Mouse (Mus musculus) hindbrain, embryonic 11.5 days (tissue): ENCODE results near the gene Mrnip. TPM values are rescaled to one million over a fixed set of nuclear protein-coding genes. Genes with fewer than 3 reads are reported as not detected.

Experiments
- ATAC-seq: fragments of 200-750 bp; cut with Nextera tagmentation; 2 replicates; pipeline ENCODE4 v1.8.0; 2017; ENCODE audit warnings: mild to moderate bottlenecking, moderate TSS enrichment, moderate library complexity; ENCODE audit not compliant: low FRiP score
- DNase-seq: peaks from one replicate; pipeline ENCODE4 v3.0.0-alpha.2; 2015; ENCODE audit warnings: low spot score
- H3K27ac ChIP-seq: fragments of 300-500 bp; sonication (generic); 2 replicates; pipeline ENCODE4 v1.5.1; 2014; ENCODE audit warnings: mild to moderate bottlenecking, low read depth, low read length
- H3K27me3 ChIP-seq: fragments of 300-500 bp; sonication (generic); 2 replicates; pipeline ENCODE4 v1.6.1; 2014; ENCODE audit warnings: mild to moderate bottlenecking, low read length, moderate library complexity, mixed read lengths; ENCODE audit not compliant: control insufficient read depth, insufficient read depth
- H3K36me3 ChIP-seq: fragments of 300-500 bp; sonication (generic); 2 replicates; pipeline ENCODE4 v1.6.1; 2014; ENCODE audit warnings: mild to moderate bottlenecking, low read length, moderate library complexity, mixed read lengths; ENCODE audit not compliant: control insufficient read depth, insufficient read depth
- H3K4me1 ChIP-seq: fragments of 300-500 bp; sonication (generic); replicated peaks from 2 replicates; pipeline ENCODE4 v1.6.1; 2014; ENCODE audit warnings: low read length, mixed read lengths; ENCODE audit not compliant: control insufficient read depth, insufficient read depth
- H3K4me2 ChIP-seq: fragments of 300-500 bp; sonication (generic); replicated peaks from 2 replicates; pipeline ENCODE4 v1.6.1; 2014; ENCODE audit warnings: mild to moderate bottlenecking, low read depth, low read length
- H3K4me3 ChIP-seq: fragments of 300-500 bp; sonication (generic); 2 replicates; pipeline ENCODE4 v1.5.1; 2014; ENCODE audit warnings: low read depth, low read length
- H3K9ac ChIP-seq: fragments of 300-500 bp; sonication (generic); 2 replicates; pipeline ENCODE4 v1.6.1; 2014; ENCODE audit warnings: low read depth, low read length
- H3K9me3 ChIP-seq: fragments of 300-500 bp; sonication (generic); 2 replicates; pipeline ENCODE4 v1.6.1; 2016; ENCODE audit warnings: low read length; ENCODE audit not compliant: control insufficient read depth
- WGBS: fragments of 180-500 bp; shearing (Covaris S2); extraction: QIAGEN DNeasy Blood & Tissue Kit; methylation state at CpG from one replicate; pipeline ENCODE4 v1.1.7; 2014; 5-methylcytosine and 5-hydroxymethylcytosine counted together
- polyA plus RNA-seq: library from polyadenylated mRNA; unstranded; fragments of >200 nt; fragmentation: Nextera tagmentation; extraction: Ambion mirVana; gene quantifications from 2 replicates; pipeline ENCODE4 v1.2.1, GENCODE M21; 2014

Gene Mrnip
- polyA plus RNA-seq, 1 experiment from 2014 or later = 22.4 TPM

DNA sequence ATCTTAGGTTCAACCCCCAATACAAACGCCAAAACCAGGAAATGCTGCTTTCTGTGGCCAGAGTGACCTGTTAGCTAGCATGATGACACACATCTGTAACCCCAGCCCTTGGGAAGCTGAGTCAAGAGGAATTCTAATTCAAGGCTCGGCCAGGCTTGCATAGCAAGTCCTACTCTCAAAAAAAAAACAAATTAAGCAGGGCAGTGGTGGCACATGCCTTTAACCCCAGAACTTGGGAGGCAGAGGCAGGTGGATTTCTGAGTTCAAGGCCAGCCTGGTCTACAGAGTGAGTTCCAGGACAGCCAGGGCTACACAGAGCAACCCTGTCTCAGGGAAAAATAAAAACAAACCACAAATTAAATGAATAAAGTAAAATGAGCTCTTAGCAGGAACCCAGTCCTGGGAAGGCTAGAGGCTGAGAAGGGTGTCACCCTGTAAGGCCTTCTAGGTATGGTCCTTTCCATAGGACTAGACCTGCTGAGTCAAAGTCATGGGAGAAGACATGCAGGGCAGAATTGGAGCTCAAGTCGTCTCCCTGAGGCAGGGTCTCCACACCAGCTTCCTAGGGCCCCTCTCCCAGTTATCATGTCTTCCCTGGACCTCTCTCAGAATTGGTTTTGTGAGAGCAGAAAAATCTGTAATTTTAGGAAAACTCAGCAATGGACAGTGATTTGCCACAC, 38.0 kb downstream of the Mrnip start:
- no peak for DNase-seq
- no peak for ATAC-seq
- 70% methylated on average over 3 of the region's 3 CpGs for WGBS
- Histone ChIP-seq H3K9me3 (no peaks in the 10 kb centered on the region), H3K27me3 (no peaks in the 10 kb centered on the region), H3K4me2 (no peak overlapping the region), H3K36me3 (0 out of 2 replicates have a peak, but pooled peaks cover 1% of the 10 kb centered on the region), H3K27ac (no peak overlapping the region), H3K9ac (no peak overlapping the region), H3K4me3 (no peak overlapping the region), H3K4me1 (no peaks in the 10 kb centered on the region)

DNA sequence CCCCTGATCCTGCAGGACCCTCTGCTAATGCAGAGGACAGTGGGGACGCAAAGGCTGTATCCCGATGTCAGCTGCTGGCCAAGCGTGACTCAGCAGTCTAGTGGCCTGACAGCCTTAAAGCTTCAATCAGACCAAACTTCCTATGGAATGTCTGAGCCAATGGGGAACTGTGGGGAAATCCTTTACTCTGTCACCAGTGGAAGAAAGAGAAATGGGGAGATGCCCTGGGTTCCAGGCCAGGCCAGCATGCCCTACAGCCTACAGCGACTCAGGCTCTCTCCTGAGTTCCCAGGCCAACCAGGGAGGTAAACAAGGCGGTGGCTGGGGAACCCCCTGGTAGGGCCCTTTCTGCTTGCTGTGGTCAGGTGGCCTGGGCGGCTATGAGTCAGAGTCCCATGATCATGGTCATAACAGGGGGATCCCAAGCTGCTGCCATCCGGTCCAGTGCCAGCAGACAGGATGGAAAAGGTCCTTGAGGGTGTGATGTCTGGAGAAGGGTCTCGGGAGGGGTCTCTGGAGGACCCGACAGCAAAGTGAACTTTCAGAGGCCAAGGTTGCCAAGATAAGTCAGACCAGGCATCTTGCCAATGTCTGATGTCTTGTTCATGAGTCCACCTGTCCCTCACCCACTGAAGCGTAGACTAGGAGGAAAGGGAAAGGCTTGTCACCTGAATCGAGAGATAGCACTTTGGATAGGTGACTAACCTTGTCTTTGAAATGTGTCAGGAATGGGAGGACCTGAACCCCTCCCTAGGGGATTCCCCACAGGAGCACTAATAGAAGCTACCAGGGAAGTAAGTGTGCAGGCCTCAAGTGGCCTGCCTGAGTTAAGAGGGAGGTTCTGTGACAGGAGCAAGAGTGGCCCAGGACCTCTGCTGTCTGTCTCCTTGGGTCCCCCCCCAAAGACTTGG, 38.9 kb downstream of the Mrnip start:
- WGBS = 71% methylated on average over 11 of the region's 11 CpGs
- no peaks in the 10 kb centered on the region for H3K36me3 ChIP-seq
- ATAC-seq = no peak
- no peak overlapping the region for H3K4me3 ChIP-seq
- no peaks in the 10 kb centered on the region for H3K27me3 ChIP-seq
- H3K9ac ChIP-seq = no peak overlapping the region
- no peaks in the 10 kb centered on the region for H3K9me3 ChIP-seq
- H3K27ac ChIP-seq = no peak overlapping the region
- no peak overlapping the region for H3K4me2 ChIP-seq
- H3K4me1 ChIP-seq = no peaks in the 10 kb centered on the region
- DNase-seq = no peak

DNA sequence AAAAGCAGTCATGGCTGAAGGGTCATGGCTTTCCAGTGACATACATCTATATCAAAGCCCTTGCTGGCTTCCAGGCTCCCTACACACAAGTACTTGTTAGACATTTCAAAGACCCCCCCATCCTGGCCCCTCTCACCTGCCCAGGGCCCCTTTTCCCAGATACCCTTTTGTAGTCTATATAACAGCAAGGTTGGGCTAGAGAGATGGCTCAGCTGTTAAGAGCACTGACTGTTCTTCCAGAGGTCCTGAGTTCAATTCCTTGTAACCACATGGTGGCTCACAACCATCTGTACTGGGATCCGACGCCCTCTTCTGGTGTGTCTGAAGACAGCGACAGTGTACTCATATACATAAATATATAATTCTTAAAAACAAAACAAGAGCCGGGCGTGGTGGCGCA, 40.4 kb downstream of the Mrnip start:
- 95% methylated on average over 6 of the region's 6 CpGs for WGBS
- ATAC-seq = no peak

DNA sequence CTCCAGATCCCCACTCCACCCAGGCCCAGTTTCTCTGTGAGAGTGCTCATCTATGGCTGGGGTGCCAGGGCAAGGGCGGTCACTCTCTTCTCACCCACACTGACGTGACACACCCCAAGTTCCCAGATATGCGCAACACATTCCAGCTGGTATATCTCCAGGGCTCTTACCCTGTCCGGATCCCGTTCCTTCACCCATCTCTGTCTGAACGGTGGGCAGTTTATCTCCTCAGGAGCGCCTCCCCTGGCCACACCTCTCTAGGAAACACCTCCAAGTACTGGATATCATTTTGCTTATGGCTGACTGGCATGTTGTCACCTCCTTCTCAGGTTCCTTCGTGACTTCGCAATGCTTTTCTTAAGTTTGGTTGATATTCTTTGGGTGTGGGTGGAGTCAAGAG, 41.4 kb downstream of the Mrnip start:
- Histone ChIP-seq H3K4me2 (no peak overlapping the region), H3K9ac (no peak overlapping the region), H3K4me1 (no peaks in the 10 kb centered on the region), H3K36me3 (no peaks in the 10 kb centered on the region), H3K9me3 (no peaks in the 10 kb centered on the region), H3K4me3 (no peak overlapping the region), H3K27me3 (no peaks in the 10 kb centered on the region), H3K27ac (no peak overlapping the region)
- WGBS = 21% methylated on average over 9 of the region's 9 CpGs
- DNase-seq (no peak), ATAC-seq (no peak)

More for the DNA sequence above, 40.4 kb downstream of the Mrnip start:
- no peak for DNase-seq
- Histone ChIP-seq H3K4me1 (no peaks in the 10 kb centered on the region), H3K27ac (no peak overlapping the region), H3K4me3 (no peak overlapping the region), H3K36me3 (no peaks in the 10 kb centered on the region), H3K27me3 (no peaks in the 10 kb centered on the region), H3K9ac (no peak overlapping the region), H3K4me2 (no peak overlapping the region), H3K9me3 (no peaks in the 10 kb centered on the region)

DNA sequence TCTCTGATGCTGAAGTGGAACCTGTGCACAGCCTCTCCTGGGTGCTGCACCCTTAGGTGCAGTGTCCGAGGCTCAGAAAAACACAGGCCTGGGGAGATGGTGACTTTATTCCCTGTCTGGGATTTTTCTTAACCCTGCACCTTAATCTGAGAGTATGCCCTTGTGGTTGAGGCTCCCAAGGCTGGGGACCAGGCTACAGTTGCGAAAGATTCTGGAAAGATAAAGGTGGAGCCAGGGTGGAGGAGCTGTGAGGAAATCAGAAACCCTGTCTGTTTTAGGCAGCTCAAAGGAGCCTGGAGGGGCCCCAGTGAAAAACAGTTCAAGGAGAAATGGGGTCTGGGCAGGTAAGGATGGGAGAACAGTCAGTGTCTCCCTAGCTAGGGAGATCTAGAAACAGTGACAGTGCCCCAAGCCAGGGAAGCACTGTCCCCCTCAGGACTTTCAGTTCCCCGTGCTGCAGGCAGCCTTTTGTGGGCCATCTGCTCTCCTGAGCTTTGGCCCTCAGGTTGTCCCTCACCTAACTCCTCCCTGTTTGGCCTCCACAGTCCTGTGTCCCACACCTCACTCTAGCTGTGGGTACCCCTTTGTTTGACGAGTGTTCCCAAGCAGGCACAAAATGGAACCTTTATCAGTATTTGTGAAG, 42.6 kb downstream of the Mrnip start:
- Histone ChIP-seq H3K4me2 (no peak overlapping the region), H3K4me3 (no peak overlapping the region), H3K36me3 (no peaks in the 10 kb centered on the region), H3K9me3 (no peaks in the 10 kb centered on the region), H3K27ac (no peak overlapping the region), H3K27me3 (no peaks in the 10 kb centered on the region), H3K9ac (no peak overlapping the region), H3K4me1 (no peaks in the 10 kb centered on the region)
- DNase-seq (no peak), ATAC-seq (no peak)
- WGBS = 65% methylated on average over 4 of the region's 4 CpGs

DNA sequence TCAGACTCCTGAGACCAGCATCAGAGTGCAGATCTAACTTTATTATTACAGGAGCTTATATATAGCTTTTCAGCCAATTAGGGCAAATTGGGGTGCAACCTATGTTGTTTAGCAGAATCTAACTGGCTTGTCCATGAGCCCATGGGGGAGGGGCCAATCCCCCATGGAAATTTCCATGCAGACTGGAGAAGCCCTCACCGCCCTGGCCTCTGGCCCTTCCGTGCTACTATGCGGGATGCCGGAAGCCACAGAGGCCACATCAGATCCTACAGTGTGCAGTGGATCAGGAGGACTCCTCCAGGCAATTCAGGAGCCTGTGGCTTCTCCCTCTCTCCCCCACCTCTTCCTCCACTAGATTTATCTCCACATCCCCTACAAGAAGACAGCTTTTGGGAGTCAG, 43.6 kb downstream of the Mrnip start:
- H3K4me3 ChIP-seq = no peak overlapping the region
- ATAC-seq (no peak), DNase-seq (no peak)
- WGBS = 48% methylated on average over 4 of the region's 4 CpGs
- H3K27ac ChIP-seq = no peak overlapping the region
- H3K9ac ChIP-seq = no peak overlapping the region
- no peak overlapping the region for H3K4me2 ChIP-seq
- no peaks in the 10 kb centered on the region for H3K9me3 ChIP-seq
- no peaks in the 10 kb centered on the region for H3K36me3 ChIP-seq
- no peaks in the 10 kb centered on the region for H3K4me1 ChIP-seq
- no peaks in the 10 kb centered on the region for H3K27me3 ChIP-seq

DNA sequence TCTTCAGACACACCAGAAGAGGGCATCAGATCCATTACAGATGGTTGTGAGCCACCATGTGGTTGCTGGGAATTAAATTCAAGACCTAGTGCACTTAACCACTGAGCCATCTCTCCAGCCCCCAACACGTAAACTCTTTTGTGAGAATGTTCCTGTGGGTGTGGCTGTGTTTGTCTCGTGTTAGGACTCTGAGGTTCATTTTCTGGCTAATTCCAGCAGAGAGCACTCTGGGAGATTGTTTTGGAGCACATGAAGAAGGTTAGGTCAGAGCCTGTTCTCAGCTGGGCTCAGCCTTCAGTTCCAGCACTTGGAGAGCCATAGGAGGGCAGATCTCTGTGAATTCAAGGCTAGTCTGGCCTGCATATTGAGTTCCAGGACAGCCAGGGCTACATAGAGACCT, 45.6 kb downstream of the Mrnip start:
- WGBS = 60% methylated on average over 2 of the region's 2 CpGs
- no peak overlapping the region for H3K9ac ChIP-seq
- ATAC-seq = no peak

DNA sequence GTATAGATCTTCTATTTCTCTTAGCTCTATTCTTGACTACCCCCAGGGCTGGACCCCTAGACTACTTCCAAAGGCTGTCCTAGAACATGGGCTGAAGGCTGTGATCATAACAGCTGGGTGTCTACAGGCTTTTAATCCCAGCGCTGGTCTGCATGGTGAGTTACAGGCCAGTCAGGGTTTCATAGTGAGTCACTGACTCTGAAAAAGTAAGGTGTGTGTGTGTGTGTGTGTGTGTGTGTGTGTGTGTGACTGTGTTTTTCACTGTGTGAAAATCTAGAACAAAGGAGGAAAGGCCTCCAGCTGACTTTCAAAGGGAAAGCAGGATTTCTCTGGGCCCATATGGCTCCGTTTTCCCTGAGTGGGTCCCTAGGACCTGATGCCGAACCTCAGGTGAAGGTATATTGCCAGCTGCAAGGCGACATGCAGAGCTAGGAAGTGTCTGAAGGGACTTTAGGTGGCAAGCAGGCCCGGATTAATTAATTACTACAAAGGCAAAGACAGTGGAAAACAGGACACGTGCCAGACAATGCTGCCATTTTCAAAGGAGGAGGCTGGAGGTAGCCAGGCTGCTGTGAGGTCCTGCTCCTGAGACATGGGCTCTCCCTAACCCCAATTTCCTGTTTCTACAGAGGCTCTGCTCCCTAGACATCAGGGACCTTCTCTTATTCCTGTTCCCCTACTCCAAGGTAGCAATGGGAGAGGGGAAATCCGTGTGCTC, 48.5 kb downstream of the Mrnip start:
- DNase-seq (no peak), ATAC-seq (no peak)
- 53% methylated on average over 7 of the region's 7 CpGs for WGBS
- Histone ChIP-seq H3K36me3 (no peaks in the 10 kb centered on the region), H3K4me1 (peaks cover 4% of the 10 kb centered on the region), H3K4me2 (no peak overlapping the region), H3K9ac (no peak overlapping the region), H3K27me3 (no peaks in the 10 kb centered on the region), H3K9me3 (no peaks in the 10 kb centered on the region), H3K27ac (no peak overlapping the region), H3K4me3 (no peak overlapping the region)

More for the DNA sequence above, 45.6 kb downstream of the Mrnip start:
- H3K4me3 ChIP-seq = no peak overlapping the region
- H3K36me3 ChIP-seq = no peaks in the 10 kb centered on the region
- no peaks in the 10 kb centered on the region for H3K4me1 ChIP-seq
- H3K27ac ChIP-seq = no peak overlapping the region
- DNase-seq = no peak
- no peaks in the 10 kb centered on the region for H3K9me3 ChIP-seq
- H3K27me3 ChIP-seq = no peaks in the 10 kb centered on the region
- H3K4me2 ChIP-seq = no peak overlapping the region
